Mouse (Mus musculus) ovary, postnatal 14 days (tissue): ENCODE data around the gene Rela.
A peak's percentile ranks its signal among the peaks of the same experiment; 100 is the strongest.
"Not testable (repeated sequence)": the region's sequence is repeated elsewhere in the genome, so short reads cannot be mapped to it uniquely, and the experiment has no call there.

Source experiments
- DNase-seq: peaks from one replicate; pipeline ENCODE4 v3.0.0; 2022; ENCODE audit warnings: low spot score

The Rela gene

DNA sequence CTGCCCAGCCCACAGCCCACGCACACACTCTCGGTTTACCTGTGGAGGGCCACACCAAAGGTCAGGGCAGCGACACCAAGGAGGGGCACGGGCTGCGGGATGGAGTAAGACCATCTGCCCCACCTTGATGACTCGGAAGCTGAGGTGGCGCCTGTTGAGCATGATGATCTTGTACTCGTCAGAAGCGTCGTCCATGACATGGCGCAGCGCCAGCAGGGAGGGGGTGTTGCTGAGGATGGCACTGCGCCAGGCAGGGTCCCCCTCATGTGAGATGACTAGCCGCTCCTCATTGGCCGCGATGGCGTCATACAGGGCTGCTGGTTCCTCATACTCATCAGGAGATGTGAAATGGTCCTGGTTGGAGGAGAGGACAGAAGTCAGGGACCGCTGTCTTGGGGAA is 29.1 kb downstream of the Rela start:
- DNase-seq, result no peak

DNA sequence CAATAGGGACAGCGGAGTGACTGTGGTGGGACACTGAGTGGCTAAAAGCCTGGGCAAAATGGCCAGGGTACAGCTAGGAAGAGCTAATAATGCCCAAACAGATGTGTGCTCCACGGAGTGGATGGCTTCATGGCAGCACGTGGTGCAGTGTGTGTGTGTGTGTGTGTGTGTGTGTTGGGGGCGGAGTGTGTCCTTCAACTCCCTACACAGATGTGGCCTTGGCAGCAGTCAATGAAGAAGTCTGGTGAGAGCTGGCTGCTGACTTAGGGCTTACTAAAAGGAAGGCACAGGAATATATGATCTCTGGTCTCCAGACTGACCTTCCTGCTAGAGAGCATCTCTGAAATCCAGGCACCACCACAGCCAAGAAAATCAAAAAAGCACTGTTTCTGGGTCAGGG is 31.1 kb downstream of the Rela start:
- no peak for DNase-seq

DNA sequence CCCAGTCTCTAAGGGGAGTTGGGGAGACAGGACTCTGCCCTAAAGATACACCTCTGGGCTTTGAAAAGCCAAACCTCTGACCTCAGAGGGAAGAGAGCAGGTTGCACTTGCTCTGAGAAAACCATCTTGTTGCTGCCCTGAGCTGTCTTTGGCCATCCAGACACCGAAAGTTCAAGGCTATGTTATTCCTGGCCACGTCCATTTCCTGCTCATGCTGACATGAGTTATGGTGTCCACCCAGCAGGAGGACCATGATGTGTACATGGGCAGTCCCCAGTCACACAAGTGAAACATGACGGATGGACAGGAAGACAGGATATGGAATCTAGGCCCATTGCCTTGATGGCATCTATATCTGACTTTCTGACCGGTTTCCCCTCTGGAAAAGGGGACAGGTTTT is 43.1 kb downstream of the Rela start:
- DNase-seq, result no peak

DNA sequence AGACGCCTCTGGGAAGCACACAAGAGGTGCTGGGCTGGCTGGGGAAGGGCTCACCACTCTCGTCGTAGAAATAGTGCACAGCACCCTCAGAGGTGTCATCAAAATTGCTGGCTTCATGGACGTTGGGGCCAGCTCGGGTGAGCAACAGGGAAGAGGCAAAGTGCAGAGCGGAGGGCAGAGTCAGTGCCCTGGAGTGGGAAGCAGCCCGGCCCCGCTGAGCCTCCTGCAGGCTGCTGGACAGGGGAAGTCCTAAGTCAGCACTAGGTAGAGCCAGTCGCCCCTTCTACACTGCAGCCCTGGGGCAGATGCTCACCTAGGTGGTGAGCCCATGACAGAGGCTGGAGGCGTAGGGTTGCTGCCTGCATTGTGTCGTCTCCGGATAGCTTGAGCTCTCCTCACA is 47.0 kb downstream of the Rela start:
- DNase-seq, result no peak

DNA sequence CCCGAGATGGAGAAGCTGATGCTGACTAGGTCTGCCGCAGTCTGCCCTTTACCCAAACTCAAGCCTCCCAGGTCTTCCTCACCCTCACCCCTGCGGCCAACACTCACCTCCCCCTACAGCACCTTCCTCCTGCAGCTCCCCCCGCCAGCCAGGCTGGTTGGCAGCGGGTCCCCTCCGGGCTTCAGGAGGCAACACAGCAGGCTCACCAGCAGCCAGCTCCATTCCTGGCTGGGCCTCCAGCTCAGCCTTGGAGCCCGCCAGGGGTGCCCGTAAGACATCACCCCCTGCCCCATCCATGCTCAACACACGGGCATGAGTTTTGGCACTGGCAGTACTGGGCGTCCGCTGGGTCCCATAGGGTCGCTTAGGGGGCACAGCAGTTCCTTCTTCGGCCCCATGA is 47.7 kb downstream of the Rela start:
- no peak for DNase-seq

DNA sequence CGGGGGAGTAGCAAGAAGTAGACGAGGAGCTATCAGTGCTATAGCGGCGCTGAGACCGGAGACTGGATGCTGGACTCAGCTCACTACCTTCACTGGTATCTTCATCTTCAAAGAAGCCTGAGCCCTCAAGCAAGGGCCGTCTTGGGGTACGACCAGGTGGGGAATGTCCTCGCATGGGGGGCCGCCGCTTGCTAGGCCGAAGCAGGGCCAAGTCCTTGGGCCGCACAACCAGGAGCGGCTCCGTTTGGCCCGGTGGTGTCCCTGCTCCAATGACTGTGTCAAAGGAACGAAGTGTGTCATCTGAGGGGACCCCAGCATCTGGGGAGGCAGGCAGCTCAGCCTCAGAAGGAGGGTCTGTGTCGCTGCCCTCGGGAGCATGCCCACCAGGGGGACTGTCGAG is 48.1 kb downstream of the Rela start:
- no peak for DNase-seq

DNA sequence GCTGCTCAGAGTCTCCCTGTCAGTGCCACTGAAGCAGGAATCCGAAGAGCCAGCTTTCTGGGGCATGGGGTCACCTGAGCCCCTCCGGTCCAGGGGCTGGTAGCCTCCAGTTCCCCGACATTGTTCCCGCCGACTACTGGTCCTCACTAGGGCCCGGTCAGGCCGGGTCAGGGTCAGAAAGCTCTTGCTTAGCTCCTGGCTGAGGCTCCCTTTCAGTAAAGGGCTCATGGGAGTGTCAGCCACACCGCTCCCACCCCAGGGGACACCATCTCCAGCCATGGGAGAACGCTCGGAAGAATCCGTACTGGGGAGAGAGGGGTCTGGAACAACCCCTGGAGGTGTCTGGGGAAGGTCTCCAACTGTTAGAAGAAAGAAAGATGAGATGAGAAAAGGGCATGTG is 48.6 kb downstream of the Rela start:
- no peak for DNase-seq

DNA sequence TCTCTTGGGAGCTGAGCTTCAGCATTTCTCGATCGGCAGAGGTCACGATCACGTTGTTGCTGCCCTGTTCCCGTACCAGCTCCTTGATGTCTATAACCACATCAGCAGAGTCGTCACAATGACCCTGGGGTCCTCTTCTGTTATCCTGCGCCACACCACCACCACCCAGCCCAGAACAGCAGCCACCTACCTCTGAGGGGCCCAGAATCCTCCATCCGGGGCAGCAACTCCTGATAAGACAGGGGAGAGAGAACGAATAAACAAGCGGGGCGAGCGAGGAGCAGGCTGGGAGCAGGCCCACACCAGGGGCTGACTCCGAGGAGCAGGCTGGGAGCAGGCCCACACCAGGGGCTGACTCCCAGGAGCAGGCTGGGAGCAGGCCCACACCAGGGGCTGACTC is 49.2 kb downstream of the Rela start:
- DNase-seq, result no peak

DNA sequence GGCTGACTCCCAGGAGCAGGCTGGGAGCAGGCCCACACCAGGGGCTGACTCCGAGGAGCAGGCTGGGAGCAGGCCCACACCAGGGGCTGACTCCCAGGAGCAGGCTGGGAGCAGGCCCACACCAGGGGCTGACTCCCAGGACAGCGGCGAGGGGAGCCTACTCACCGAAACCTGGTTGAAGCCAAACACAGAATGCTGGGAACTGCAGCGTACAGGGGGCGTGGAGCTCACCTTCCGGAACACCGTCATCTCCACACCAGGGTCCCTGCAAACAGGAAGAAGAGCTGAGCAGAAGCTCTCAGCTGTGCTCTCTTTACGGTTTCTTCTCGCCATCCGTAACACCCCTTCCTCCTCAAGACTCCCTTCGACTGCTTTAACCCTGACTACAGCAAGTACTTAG is 49.7 kb downstream of the Rela start:
- not testable (repeated sequence) for DNase-seq

DNA sequence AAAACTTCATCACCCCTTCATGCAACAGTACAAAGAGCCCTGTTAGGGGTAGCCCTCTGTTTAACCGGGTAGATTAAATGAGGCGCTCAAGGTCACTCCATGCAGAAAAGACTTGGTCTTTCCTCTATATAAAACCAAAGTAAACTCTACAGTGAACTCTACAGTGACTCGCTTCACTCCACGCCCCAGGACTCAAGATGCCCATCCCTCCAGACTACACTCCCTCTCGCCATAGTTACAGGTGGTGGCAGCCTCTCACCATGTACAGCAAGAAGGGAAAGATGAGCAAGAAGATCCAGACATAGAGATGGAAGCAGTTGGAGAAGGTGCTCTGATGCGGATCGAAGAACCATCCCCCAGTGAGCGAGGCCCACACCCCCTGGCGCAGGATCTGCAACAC is 50.5 kb downstream of the Rela start:
- no peak for DNase-seq

DNA sequence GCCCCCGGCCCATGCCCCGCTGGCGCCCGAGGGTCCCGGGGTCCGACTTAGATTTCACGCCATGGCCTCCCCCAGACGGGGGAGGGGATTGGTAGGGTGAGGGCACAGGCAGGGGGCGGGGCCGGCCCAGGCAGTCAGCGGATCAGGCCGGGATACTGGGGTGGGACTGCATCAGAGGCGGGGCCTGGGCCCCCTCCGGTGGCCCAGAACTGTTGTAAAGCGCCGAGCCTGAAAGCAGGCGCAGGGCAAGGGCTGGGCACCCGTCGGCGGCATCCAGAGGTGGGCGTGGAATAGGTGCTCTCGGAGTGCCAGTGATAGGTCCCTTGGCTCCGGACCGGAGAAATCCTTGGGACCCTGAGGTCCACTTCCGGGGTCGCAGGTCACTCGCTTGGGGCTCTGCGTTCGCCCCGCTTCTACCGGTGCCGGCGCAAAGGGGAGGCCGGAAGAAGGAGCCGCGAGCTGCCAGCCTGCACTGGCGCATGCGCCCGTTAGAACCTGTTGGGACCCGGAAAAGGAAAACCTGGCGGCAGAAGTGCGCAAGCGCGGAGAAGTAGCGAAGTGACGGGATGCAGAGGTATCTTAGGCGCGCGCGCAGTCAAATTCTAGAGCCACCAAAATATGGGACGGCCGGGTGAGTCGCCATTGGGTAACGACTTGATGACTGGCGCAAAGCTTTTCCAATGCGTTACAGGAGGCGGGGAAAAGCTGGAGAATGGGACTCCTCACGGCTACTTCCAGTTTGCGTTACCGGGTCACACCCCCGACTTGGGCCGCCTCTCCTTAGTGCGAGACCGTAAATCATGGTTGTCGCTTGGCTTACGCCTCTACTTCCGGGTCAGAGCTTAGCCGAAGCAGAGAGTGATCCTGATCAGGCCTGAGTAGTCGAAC is 51.2 kb downstream of the Rela start, which contains the start of the genes Map3k11 and Pcnx3:
TSS of gene Map3k11 (plus strand) at position 543 of the 888 bp plus-strand sequence.
TSS of gene Pcnx3 (minus strand) at position 709 of the 888 bp plus-strand sequence.
- peak; percentile 90 for DNase-seq

DNA sequence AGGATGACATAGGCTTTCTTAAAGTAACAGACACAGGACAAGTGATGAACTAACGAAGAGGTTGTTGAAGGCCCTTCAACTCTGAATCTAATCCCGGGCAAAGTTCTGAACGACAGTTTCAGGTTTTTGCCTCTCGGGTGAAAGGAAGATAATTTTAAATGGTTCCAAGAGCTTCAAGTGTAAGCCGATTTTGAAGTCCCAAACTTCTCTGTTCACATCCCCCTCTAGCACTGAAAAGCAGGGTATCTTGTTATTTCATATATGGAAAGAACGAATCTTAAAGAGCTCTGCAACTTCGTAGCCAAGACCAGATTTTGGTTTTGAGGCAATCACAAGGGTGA is 51.8 kb downstream of the Rela start:
- DNase-seq, result no peak

DNA sequence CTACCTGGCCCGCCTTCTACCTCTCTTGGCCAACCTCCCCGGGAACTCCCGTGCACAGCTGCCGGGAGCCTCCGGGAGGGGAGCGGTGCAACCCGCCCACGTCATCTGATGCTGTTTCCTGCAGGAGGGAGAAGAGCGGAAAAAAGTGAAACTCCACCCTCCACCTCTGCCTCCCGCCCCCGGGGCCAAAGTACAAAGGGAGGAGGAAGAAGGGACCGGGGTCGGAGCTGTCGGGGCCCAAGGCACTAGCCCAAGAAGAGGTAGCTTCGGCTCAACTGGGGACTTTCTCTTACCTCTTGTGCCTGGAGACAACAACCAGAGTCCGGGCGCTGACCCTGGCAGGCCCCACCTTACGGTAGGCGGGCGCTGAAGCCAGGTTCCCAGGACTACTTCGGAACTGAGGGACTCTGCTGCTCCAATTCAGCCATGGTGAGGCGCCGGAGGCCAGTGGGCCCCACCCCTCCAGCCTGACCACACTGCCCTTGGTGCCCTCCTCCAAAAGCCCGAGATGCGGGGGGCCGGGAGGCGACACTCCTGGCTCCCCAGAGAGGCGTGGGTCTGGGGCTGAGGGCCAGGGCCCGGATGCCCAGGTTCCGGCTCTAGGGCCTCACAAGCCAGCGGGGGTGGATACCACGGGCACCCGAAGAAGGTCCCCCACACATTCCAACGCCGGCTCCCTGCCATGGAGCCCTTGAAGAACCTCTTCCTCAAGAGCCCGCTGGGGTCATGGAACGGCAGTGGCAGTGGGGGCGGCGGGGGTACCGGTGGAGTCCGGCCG is 52.5 kb downstream of the Rela start:
- peak; percentile 74 for DNase-seq

DNA sequence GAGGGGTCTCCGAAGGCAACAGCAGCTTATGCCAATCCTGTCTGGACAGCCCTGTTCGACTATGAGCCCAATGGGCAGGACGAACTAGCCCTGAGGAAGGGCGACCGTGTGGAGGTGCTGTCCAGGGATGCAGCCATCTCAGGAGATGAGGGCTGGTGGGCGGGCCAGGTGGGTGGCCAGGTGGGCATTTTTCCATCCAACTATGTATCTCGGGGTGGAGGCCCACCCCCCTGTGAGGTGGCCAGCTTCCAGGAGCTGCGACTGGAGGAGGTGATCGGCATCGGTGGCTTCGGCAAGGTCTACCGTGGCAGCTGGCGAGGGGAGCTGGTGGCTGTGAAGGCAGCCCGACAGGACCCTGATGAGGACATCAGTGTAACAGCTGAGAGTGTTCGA is 53.1 kb downstream of the Rela start:
- no peak for DNase-seq

DNA sequence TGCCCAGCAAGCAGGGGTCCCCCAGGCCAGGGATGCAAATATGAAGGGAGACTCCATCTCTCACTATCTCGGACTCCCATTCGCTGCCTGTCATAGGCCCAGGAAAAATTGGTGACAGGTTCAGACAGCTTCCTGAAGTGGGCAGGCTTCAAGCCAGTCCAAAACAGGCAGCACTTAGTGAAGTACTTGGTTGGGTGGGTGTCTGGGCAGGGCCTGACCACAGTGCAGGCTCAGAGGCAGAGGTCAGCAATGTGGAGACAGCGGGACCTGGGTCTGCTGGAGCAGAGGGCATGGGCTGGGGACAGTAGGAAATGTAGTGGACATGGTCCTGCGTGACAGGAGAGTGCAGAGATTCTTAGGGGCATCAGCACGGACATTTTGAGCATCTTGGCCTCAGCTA is 54.3 kb downstream of the Rela start:
- no peak for DNase-seq

DNA sequence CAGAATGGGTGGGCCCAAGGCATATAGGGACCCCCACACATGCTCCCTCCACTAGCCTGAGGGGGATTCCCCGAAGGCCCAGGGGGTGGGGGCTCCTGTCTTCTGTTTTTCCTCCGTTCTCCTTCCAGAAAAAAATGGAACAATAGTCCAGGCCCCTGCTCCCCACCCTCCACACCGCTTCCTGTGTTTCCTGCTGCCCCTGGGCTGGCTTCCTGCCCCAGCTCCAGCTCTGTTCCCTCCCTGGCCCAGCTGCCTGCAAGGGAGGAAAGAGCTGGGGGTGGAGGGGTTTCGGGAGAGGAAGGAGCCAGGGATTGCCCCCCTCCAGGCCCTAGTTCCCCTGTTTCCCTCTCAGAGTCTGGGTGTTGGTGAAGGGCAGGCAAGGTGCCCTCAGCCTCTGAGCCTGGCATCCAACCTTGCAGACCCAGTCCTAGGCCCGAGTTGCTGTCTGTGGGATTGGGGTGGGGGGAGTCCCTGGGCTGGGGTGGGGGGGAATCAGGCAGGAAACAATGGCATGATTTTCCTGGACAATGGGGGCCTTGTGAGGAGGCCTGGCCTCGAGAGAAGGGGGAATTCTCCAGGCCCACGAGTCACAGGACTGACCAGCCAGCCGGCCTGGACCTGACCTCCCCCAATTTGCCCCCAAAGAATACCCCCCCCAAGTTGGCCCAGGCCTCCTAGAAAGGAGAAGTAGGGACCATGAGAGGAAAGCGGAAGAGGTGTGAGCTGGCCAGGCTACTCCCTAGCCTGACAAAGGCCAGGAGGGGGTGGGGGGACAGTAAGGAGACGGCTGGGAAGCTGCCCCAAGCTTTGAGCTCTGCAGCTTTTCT is 55.0 kb downstream of the Rela start:
- no peak for DNase-seq

DNA sequence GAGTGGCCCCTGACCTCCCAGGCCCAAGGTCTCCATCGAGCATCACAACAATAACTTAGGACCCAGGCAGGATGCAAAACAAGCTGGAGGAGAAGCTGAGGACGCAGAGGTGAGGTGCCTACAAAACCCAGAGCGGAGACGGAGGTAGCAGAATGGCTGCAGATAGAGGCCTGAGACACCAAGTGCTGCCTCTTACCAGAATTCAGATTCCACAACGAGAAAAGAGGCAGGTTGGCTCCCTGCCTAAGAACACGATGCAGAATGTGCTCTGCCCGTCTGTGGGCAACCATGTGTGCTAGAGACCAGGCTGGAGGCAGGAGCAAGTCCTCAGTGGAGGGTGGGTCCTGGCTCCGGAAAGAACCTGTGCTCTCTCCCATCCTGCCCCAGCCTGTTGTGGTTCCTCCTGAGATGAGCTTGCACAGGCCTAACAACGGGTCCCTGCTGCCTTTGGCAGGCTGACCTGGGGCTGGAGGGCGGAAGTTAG is 55.7 kb downstream of the Rela start:
- DNase-seq, result no peak

DNA sequence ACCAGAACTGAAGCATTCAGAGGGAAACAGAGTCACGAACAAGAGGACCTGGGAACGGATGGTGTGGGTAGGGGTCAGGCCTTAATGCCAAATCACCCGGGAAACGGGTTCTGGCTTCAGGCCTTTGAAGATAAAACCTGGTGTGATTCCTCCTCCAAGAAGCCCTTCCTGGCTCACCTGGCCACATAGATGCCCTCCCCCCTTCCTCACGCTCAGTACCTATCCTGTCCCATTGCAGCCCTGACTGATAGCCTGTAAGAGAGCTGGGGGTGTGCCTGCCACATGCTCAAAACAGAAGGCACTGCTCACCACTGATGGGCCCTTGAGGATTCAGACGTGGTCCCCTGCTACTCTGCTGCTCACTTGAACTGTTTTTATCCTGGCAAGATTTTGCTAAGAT is 56.5 kb downstream of the Rela start:
- no peak for DNase-seq

DNA sequence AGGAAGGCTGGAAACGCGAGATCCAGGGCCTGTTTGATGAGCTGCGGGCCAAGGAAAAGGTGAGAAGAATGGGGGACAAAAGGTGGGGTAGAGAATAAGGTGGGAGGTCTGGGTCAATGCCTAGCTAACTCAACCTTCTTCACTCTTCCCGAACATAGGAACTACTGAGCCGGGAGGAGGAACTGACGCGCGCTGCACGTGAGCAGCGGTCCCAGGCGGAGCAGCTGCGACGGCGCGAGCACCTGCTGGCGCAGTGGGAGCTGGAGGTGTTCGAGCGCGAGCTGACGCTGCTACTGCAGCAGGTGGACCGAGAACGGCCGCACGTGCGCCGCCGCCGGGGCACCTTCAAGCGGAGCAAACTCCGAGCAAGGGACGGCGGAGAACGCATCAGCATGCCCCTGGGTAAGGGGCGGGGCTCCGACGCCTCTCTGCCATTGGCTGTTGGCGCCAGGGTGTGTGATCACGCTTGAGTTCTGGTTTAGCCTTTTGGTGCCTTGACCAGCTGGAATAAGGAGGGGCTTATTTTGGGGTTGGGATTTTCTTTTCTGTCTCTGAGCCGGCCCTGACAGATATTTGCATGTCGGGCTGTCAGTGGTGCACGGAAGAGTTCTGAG is 58.7 kb downstream of the Rela start:
- DNase-seq, result no peak
